Mouse (Mus musculus) limb, embryonic 11.5 days (tissue): ENCODE results near the gene Gsg1l2. TPM values are rescaled to one million over a fixed set of nuclear protein-coding genes. Genes with fewer than 3 reads are reported as not detected.

ENCODE experiments used
- ATAC-seq: fragments of 200-750 bp; cut with Nextera tagmentation; 2 replicates; pipeline ENCODE4 v1.8.0; 2017; ENCODE audit warnings: low read depth; ENCODE audit not compliant: insufficient number of reproducible peaks, low FRiP score, low TSS enrichment
- DNase-seq: peaks from one replicate; pipeline ENCODE4 v3.0.0-alpha.2; 2015; ENCODE audit warnings: low spot score
- H3K27ac ChIP-seq: fragments of 300-500 bp; sonication (generic); replicated peaks from 2 replicates; pipeline ENCODE4 v1.5.1; 2014; ENCODE audit warnings: low read depth, mild to moderate bottlenecking, low read length
- H3K27me3 ChIP-seq: fragments of 300-500 bp; sonication (generic); 2 replicates; pipeline ENCODE4 v1.6.1; 2014; ENCODE audit warnings: mild to moderate bottlenecking, low read length, mixed read lengths; ENCODE audit not compliant: control insufficient read depth, insufficient read depth
- H3K36me3 ChIP-seq: fragments of 300-500 bp; sonication (generic); 2 replicates; pipeline ENCODE4 v1.6.1; 2014; ENCODE audit warnings: mild to moderate bottlenecking, low read length, moderate library complexity, mixed read lengths; ENCODE audit not compliant: control insufficient read depth, insufficient read depth
- H3K4me1 ChIP-seq: fragments of 300-500 bp; sonication (generic); 2 replicates; pipeline ENCODE4 v1.6.1; 2014; ENCODE audit warnings: low read length, mixed read lengths; ENCODE audit not compliant: control insufficient read depth, insufficient read depth
- H3K4me2 ChIP-seq: fragments of 300-500 bp; sonication (generic); 2 replicates; pipeline ENCODE4 v1.6.1; 2014; ENCODE audit warnings: low read depth, mild to moderate bottlenecking, moderate library complexity; ENCODE audit not compliant: severe bottlenecking
- H3K4me3 ChIP-seq: fragments of 300-500 bp; sonication (generic); 2 replicates; pipeline ENCODE4 v1.5.1; 2014; ENCODE audit warnings: low read depth, low read length
- H3K9ac ChIP-seq: fragments of 300-500 bp; sonication (generic); 2 replicates; pipeline ENCODE4 v1.6.1; 2014; ENCODE audit warnings: mild to moderate bottlenecking, low read length
- H3K9me3 ChIP-seq: fragments of 300-500 bp; sonication (generic); 2 replicates; pipeline ENCODE4 v1.6.1; 2016; ENCODE audit warnings: low read length; ENCODE audit not compliant: control insufficient read depth
- WGBS: fragments of 180-500 bp; shearing (Covaris S2); extraction: QIAGEN DNeasy Blood & Tissue Kit; methylation state at CpG from one replicate; pipeline ENCODE4 v1.1.7; 2014; 5-methylcytosine and 5-hydroxymethylcytosine counted together
- polyA plus RNA-seq: library from polyadenylated mRNA; unstranded; fragments of >200 nt; fragmentation: Nextera tagmentation; extraction: Ambion mirVana; gene quantifications from 2 replicates; pipeline ENCODE4 v1.2.1, GENCODE M21; 2014

Gene Gsg1l2
- polyA plus RNA-seq, 1 experiment from 2014 or later: not detected

DNA sequence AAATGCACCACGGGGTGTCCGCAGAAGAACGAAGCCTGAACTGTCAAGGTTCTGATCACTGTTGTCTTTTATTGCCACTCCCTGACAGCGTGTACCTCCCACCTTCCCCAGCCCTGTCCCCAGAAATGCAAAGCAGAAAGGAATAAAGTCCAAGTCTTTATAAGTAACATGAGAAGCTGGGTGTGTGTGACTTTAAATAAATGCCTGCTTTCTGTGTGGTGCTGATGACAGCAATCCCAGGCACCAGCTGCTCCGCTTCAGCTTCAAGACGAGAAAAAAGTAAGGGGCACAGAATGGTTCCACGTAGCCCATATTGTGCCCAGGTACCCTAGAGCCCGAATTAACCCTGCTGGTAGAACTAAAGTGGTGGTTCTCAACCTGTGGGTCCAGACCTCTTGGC is 26.8 kb downstream of the Gsg1l2 start:
- H3K36me3 ChIP-seq: no peaks in the 10 kb centered on the region
- WGBS: 69% methylated on average over 8 of the region's 8 CpGs

DNA sequence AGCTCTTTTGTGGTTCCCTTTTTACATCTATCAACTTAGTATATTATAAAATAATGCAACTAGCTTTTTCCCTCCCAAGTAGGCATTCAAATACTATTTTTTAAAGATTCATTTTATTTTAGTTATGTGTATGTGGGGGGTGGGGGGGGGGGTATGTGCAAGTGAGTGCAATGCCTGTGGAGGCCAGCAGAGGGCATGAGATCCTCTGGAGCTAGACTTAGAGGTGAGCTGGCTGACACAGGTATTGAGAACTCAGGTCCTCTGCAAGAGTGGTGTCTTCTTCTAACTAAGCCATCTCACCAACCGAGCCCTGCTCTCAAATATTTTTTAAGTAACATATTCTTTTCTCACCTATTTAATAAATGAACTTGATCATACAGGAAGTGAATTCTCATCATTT is 31.1 kb downstream of the Gsg1l2 start:
- no peak for ATAC-seq
- Histone ChIP-seq H3K9me3 (no peaks in the 10 kb centered on the region), H3K4me2 (no peak overlapping the region), H3K4me3 (no peak overlapping the region), H3K4me1 (no peaks in the 10 kb centered on the region), H3K27me3 (no peaks in the 10 kb centered on the region), H3K9ac (no peak overlapping the region), H3K27ac (no peak overlapping the region), H3K36me3 (no peaks in the 10 kb centered on the region)
- WGBS: 84% methylated on average over 1 of the region's 1 CpGs
- no peak for DNase-seq

More for the DNA sequence above, 26.8 kb downstream of the Gsg1l2 start:
- no peak overlapping the region for H3K9ac ChIP-seq
- H3K4me1 ChIP-seq: no peaks in the 10 kb centered on the region
- H3K4me3 ChIP-seq: no peak overlapping the region
- DNase-seq (no peak), ATAC-seq (no peak)
- no peak overlapping the region for H3K27ac ChIP-seq
- no peaks in the 10 kb centered on the region for H3K27me3 ChIP-seq
- no peaks in the 10 kb centered on the region for H3K9me3 ChIP-seq
- H3K4me2 ChIP-seq: no peak overlapping the region

DNA sequence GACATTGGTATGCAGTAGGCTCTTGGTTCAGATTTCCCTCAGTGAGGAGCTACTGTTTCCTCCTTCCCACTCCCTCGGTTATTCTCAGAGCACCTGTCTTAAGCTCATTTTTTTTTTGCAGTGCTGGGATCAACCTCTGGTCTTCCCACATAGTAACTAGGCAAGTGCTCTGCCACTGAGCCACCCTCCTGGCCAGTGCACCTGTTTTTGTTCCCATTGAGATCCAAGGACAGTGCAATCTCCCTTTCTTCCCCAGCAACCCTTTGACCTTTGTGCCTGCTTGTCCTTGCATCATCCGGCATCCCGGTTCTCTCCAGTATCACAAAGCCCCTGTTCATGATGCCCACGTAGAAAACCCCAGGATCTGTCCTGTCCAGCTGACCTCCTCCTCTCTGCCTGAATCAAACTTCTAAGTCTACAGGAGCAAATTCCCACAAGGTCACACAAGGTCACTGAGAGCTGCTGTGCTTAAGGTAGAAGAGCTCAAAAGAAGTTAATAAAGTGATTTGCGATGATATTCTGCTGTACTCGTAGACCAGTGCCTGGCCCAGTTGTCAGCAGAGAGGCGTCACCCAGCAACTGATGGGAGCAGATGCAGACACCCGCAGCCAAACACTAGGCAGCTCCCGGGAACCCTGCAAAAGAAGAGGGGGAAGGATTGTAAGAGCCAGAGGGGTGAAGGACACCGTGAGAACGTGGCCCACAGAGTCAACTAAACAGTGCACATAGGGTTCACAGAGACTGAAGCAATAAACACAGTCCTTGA is 32.6 kb downstream of the Gsg1l2 start:
- no peaks in the 10 kb centered on the region for H3K4me1 ChIP-seq
- no peak overlapping the region for H3K4me2 ChIP-seq
- no peaks in the 10 kb centered on the region for H3K36me3 ChIP-seq
- DNase-seq (no peak), ATAC-seq (no peak)
- no peaks in the 10 kb centered on the region for H3K27me3 ChIP-seq
- 87% methylated on average over 11 of the region's 11 CpGs for WGBS
- H3K27ac ChIP-seq: no peak overlapping the region
- H3K9me3 ChIP-seq: no peaks in the 10 kb centered on the region
- H3K4me3 ChIP-seq: no peak overlapping the region
- no peak overlapping the region for H3K9ac ChIP-seq

DNA sequence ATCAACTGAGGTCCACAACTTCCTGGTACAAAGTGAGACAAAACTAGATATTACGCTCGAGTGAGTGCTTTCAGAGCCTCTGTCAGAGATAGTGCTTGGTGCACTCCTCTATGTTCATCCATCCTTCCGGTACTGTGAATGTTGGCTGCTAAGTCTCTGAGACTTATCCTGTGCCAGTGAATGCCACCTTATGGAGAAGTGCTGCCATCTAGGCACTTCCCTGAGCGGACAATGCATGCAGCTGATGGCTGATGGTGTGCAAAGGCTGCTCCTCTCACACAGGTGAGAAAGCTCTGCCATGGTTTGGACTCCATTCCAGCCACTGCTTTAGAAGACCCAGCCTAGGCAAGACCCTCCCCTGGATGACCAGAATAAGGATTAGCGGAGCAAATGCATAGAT is 33.6 kb downstream of the Gsg1l2 start:
- H3K36me3 ChIP-seq: no peaks in the 10 kb centered on the region
- H3K9ac ChIP-seq: no peak overlapping the region
- no peak overlapping the region for H3K27ac ChIP-seq
- no peak for ATAC-seq
- H3K4me3 ChIP-seq: no peak overlapping the region
- no peaks in the 10 kb centered on the region for H3K4me1 ChIP-seq
- no peak for DNase-seq
- WGBS: 80% methylated on average over 5 of the region's 5 CpGs
- no peaks in the 10 kb centered on the region for H3K27me3 ChIP-seq
- H3K9me3 ChIP-seq: no peaks in the 10 kb centered on the region
- H3K4me2 ChIP-seq: no peak overlapping the region

DNA sequence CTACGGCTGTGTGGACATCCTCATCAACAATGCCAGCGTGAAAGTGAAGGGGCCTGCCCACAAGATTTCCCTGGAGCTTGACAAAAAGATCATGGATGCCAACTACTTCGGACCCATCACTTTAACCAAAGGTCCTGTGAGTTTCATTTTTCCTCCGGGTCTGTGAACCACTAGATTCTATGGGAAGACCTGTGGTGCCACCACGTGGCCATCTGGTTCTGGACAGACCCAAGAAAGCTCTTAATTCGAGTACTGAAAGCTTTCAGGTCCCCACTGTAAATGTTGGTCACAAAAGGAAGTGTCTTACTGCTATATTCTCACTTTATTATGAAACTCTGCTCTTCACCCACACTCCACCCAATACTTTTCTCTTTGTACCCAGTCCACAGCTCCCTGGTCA is 37.1 kb downstream of the Gsg1l2 start:
- no peaks in the 10 kb centered on the region for H3K36me3 ChIP-seq
- H3K27ac ChIP-seq: no peak overlapping the region
- no peaks in the 10 kb centered on the region for H3K27me3 ChIP-seq
- ATAC-seq (no peak), DNase-seq (no peak)
- no peaks in the 10 kb centered on the region for H3K4me1 ChIP-seq
- no peak overlapping the region for H3K9ac ChIP-seq
- no peaks in the 10 kb centered on the region for H3K9me3 ChIP-seq
- 83% methylated on average over 6 of the region's 6 CpGs for whole genome bisulfite sequencing
- no peak overlapping the region for H3K4me2 ChIP-seq
- no peak overlapping the region for H3K4me3 ChIP-seq

DNA sequence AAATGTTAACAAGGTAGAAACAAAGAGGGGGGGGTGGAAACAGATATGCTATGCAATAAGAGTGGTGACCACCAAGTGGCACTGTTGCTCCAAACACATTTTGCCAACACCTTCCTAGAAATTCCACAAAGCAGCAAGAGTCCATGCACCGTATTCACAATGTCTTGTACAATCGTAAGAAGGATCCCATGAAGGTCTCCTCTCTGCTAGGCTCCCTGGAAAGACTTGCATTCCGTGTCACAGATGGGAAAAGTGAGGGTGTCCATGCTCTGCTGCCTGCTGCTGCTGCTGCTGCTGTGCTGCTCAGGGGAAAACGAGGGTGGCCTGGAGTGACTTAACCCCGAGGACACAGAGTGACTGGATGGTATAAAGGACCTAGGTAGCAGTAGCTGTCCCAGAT is 45.2 kb downstream of the Gsg1l2 start:
- peak; percentile 67 for DNase-seq
- no peak overlapping the region for H3K27ac ChIP-seq
- WGBS: 18% methylated on average over 5 of the region's 5 CpGs

DNA sequence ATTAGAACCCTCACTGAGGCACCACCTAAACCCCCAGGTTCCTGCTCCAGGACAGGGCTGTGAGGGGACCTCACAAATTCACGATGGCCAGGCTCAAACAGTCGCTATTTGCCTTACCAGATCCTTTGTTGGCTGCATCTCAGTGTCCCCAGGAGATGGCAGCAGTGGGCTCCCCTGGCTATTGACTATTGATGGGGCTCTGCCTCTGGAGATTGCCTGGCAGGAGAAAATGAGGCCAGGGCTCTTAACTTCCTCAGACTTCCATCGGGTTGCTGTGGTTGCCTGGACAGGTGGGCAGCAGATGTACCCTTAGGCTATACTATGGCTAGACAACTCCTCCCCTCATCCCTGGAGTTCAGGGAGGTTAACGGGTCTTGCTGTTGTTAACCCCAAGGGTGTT is 45.8 kb downstream of the Gsg1l2 start:
- Histone ChIP-seq H3K36me3 (no peaks in the 10 kb centered on the region), H3K4me2 (no peak overlapping the region; the same call in 1 of the 2 replicates), H3K4me1 (peaks cover 7% of the 10 kb centered on the region; the same call in 1 of the 2 replicates), H3K9me3 (no peaks in the 10 kb centered on the region), H3K9ac (no peak overlapping the region), H3K27ac (no peak overlapping the region), H3K27me3 (no peaks in the 10 kb centered on the region), H3K4me3 (no peak overlapping the region)
- WGBS: 11% methylated on average over 4 of the region's 4 CpGs
- peak; percentile 82 for DNase-seq
- ATAC-seq: peak; percentile 51; the same call in 1 of the 2 replicates

More for the DNA sequence above, 45.2 kb downstream of the Gsg1l2 start:
- H3K9ac ChIP-seq: 0 out of 2 replicates have a peak overlapping the region, but pooled peaks have one; percentile 22
- H3K36me3 ChIP-seq: no peaks in the 10 kb centered on the region
- no peak overlapping the region for H3K4me3 ChIP-seq
- H3K4me2 ChIP-seq: peak overlapping the region; percentile 25; the same call in 1 of the 2 replicates
- H3K9me3 ChIP-seq: no peaks in the 10 kb centered on the region
- peaks cover 7% of the 10 kb centered on the region; the same call in 1 of the 2 replicates for H3K4me1 ChIP-seq
- H3K27me3 ChIP-seq: no peaks in the 10 kb centered on the region
- no peak for ATAC-seq

DNA sequence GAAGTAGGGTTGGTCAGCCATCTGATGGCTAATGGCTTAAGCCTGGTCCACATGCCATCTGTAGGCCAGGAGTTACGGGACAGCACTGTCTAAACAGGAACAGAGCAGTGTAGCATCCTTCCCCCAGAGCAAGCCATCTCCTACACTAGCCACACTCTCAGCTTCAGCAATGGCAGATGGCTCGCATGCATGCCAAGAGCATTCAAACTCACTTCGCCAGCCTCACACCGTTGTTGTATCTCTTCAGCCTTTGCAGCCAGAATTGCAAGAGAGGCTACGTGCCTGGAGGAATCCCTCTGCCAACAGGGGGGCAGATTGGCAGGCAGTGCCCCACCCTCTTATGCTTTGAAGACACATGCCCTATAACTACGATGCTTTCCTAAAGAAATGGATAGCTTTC is 47.2 kb downstream of the Gsg1l2 start:
- H3K9ac ChIP-seq: no peak overlapping the region
- no peak overlapping the region for H3K27ac ChIP-seq
- ATAC-seq: no peak
- H3K4me2 ChIP-seq: no peak overlapping the region
- WGBS: 90% methylated on average over 6 of the region's 6 CpGs
- H3K9me3 ChIP-seq: no peaks in the 10 kb centered on the region
- H3K4me3 ChIP-seq: no peak overlapping the region
- peaks cover 7% of the 10 kb centered on the region; the same call in 1 of the 2 replicates for H3K4me1 ChIP-seq
- no peak for DNase-seq
- H3K36me3 ChIP-seq: no peaks in the 10 kb centered on the region
- H3K27me3 ChIP-seq: no peaks in the 10 kb centered on the region
